Mouse (Mus musculus) urinary bladder, adult 2 months (tissue): Measurements from ENCODE around the gene Cdkn1c. TPM values are rescaled to one million over a fixed set of nuclear protein-coding genes. Genes with fewer than 3 reads are reported as not detected.

Experiments
- DNase-seq: peaks from one replicate; pipeline ENCODE4 v3.0.0; 2022; ENCODE audit warnings: low spot score
- polyA plus RNA-seq: library from polyadenylated mRNA; depleted of rRNA; stranded (reverse); fragments of >200 nt; gene quantifications from 2 replicates; pipeline ENCODE4 v1.2.3, GENCODE M21; 2012; rRNA removed

Cdkn1c gene
- polyA plus RNA-seq, 1 experiment, result 17.5 TPM

GRCm38 (mm10) chr7:143437231-143437893 lies 23.5 kb downstream of the Cdkn1c start:
- no peak for DNase-seq

- no peak for DNase-seq
Measured at GRCm38 (mm10) chr7:143433331-143433730, 27.5 kb downstream of the Cdkn1c start.

GRCm38 (mm10) chr7:143432631-143433030 lies 28.2 kb downstream of the Cdkn1c start:
- DNase-seq, result no peak

- DNase-seq, result no peak
Measured at GRCm38 (mm10) chr7:143428814-143429499, 31.9 kb downstream of the Cdkn1c start.

- DNase-seq, result no peak
Measured at GRCm38 (mm10) chr7:143428142-143428813, 32.6 kb downstream of the Cdkn1c start.

- no peak for DNase-seq
Measured at GRCm38 (mm10) chr7:143419585-143420160, 41.2 kb downstream of the Cdkn1c start.

GRCm38 (mm10) chr7:143417875-143418274 lies 43.0 kb downstream of the Cdkn1c start:
- DNase-seq, result no peak

GRCm38 (mm10) chr7:143416406-143416805 lies 44.4 kb downstream of the Cdkn1c start:
- no peak for DNase-seq

- no peak for DNase-seq
Measured at GRCm38 (mm10) chr7:143415070-143415469, 45.8 kb downstream of the Cdkn1c start.

- no peak for DNase-seq
Measured at GRCm38 (mm10) chr7:143412606-143413005, 48.2 kb downstream of the Cdkn1c start.

- peak; percentile 36 for DNase-seq
Measured at GRCm38 (mm10) chr7:143408615-143409021, 52.2 kb downstream of the Cdkn1c start.

Other genes with a start within 250 kb of the Cdkn1c start
- gene Slc22a18, start 12.7 kb upstream of the Cdkn1c start, polyA plus RNA-seq, result 17.8 and 19.0 TPM in 2 replicates
- gene Phlda2, start 42.1 kb upstream of the Cdkn1c start, polyA plus RNA-seq, result 25.1 and 28.0 TPM in 2 replicates
- 133 and 136 TPM in 2 replicates for gene Nap1l4, start 88.1 kb upstream of the Cdkn1c start, polyA plus RNA-seq
- gene Cars, start 139.0 kb upstream of the Cdkn1c start, polyA plus RNA-seq, result 29.1 and 30.1 TPM in 2 replicates
- 1.4 and 1.6 TPM in 2 replicates for gene Tnfrsf26, start 167.7 kb upstream of the Cdkn1c start, polyA plus RNA-seq
- gene Tnfrsf22, start 188.6 kb upstream of the Cdkn1c start, polyA plus RNA-seq, result 8.3 and 9.4 TPM in 2 replicates
- gene Tnfrsf23, start 224.8 kb upstream of the Cdkn1c start, polyA plus RNA-seq, result 5.6 and 6.8 TPM in 2 replicates